Mouse (Mus musculus) mature B cell (primary cell): ENCODE results near the gene Zfp574.

Experiments used
- in situ Hi-C: fragments of 300-500 bp; cut with MboI; formaldehyde crosslinking; loops from 2 replicates; pipeline ENCODE4 v1.14.3; 2019

Zfp574 gene

GRCm38 (mm10) chr7:25072716-25073390 is 486 bp downstream of the Zfp574 start:
- in situ Hi-C loops, result no loop called here

- in situ Hi-C loops, result no loop called here
Measured at GRCm38 (mm10) chr7:25073924-25074323, 1.6 kb downstream of the Zfp574 start.

GRCm38 (mm10) chr7:25076296-25076662 is 3.9 kb downstream of the Zfp574 start:
- in situ Hi-C loops, result no loop called here

- in situ Hi-C loops, result no loop called here
Measured at GRCm38 (mm10) chr7:25076663-25077413, 4.5 kb downstream of the Zfp574 start.

- in situ Hi-C loops, result no loop called here
Measured at GRCm38 (mm10) chr7:25077414-25077755, 5.0 kb downstream of the Zfp574 start.

GRCm38 (mm10) chr7:25079496-25080026 is 7.2 kb downstream of the Zfp574 start:
- in situ Hi-C loops, result no loop called here

- in situ Hi-C loops, result no loop called here
Measured at GRCm38 (mm10) chr7:25080431-25080830, 8.1 kb downstream of the Zfp574 start.

- in situ Hi-C loops, result no loop called here
Measured at GRCm38 (mm10) chr7:25082510-25082909, 10.1 kb downstream of the Zfp574 start.

- in situ Hi-C loops, result no loop called here
Measured at GRCm38 (mm10) chr7:25084621-25085020, 12.3 kb downstream of the Zfp574 start.

- in situ Hi-C loops, result no loop called here
Measured at GRCm38 (mm10) chr7:25086656-25087055, 14.3 kb downstream of the Zfp574 start.

GRCm38 (mm10) chr7:25087256-25087912 is 15.0 kb downstream of the Zfp574 start:
- in situ Hi-C loops, result no loop called here

GRCm38 (mm10) chr7:25087972-25088371 is 15.6 kb downstream of the Zfp574 start:
- in situ Hi-C loops, result no loop called here

- in situ Hi-C loops, result no loop called here
Measured at GRCm38 (mm10) chr7:25088531-25088930, 16.2 kb downstream of the Zfp574 start.

GRCm38 (mm10) chr7:25088968-25089367 is 16.6 kb downstream of the Zfp574 start:
- in situ Hi-C loops, result no loop called here

- in situ Hi-C loops, result no loop called here
Measured at GRCm38 (mm10) chr7:25089875-25090274, 17.5 kb downstream of the Zfp574 start.

GRCm38 (mm10) chr7:25098169-25098568 is 25.8 kb downstream of the Zfp574 start:
- in situ Hi-C loops, result no loop called here

GRCm38 (mm10) chr7:25099581-25099980 is 27.2 kb downstream of the Zfp574 start:
- in situ Hi-C loops, result no loop called here

- in situ Hi-C loops, result loop anchor here (5.0 kb wide), 1 partner anchor 77 kb away; no protein-coding TSS in a partner anchor
Measured at GRCm38 (mm10) chr7:25105411-25106160, 33.2 kb downstream of the Zfp574 start.

GRCm38 (mm10) chr7:25106790-25107502 is 34.6 kb downstream of the Zfp574 start:
- in situ Hi-C loops, result loop anchor here (5.0 kb wide), 1 partner anchor 75 kb away; no protein-coding TSS in a partner anchor

GRCm38 (mm10) chr7:25109355-25109754 is 37.0 kb downstream of the Zfp574 start:
- in situ Hi-C loops, result loop anchor here (5.0 kb wide), 1 partner anchor 73 kb away; no protein-coding TSS in a partner anchor

- in situ Hi-C loops, result no loop called here
Measured at GRCm38 (mm10) chr7:25110336-25110735, 38.0 kb downstream of the Zfp574 start.
